Mouse (Mus musculus): Measurements from ENCODE around the gene Timm50. TPM values are rescaled to one million over a fixed set of nuclear protein-coding genes. Genes with fewer than 3 reads are reported as not detected.

Timm50 gene
- polyA plus RNA-seq, 1 experiment from 2014 or later, result 140 TPM

Other genes starting within 250 kb of the Timm50 start
- gene Fcgbp, start 240.8 kb downstream of the Timm50 start, polyA plus RNA-seq (2014; fragmentation: Nextera tagmentation; extraction: Ambion mirVana), result 14.4 and 19.0 TPM in 2 replicates
- gene 9530053A07Rik, start 182.6 kb downstream of the Timm50 start, polyA plus RNA-seq (2014; fragmentation: Nextera tagmentation; extraction: Ambion mirVana), result 0.07 TPM in 1 of 2 replicates, not detected in the other
- gene Fbl, start 142.4 kb downstream of the Timm50 start, polyA plus RNA-seq (2014; fragmentation: Nextera tagmentation; extraction: Ambion mirVana), result 41.8 and 48.2 TPM in 2 replicates
- 13.4 and 15.3 TPM in 2 replicates for gene Dyrk1b, start 132.6 kb downstream of the Timm50 start, polyA plus RNA-seq (2014; fragmentation: Nextera tagmentation; extraction: Ambion mirVana)
- 4.1 and 4.4 TPM in 2 replicates for gene Eid2, start 44.2 kb downstream of the Timm50 start, polyA plus RNA-seq (2014; fragmentation: Nextera tagmentation; extraction: Ambion mirVana)
- 9.9 and 11.4 TPM in 2 replicates for gene Eid2b, start 34.3 kb downstream of the Timm50 start, polyA plus RNA-seq (2014; fragmentation: Nextera tagmentation; extraction: Ambion mirVana)
- 0.27 TPM in 1 of 2 replicates, not detected in the other for gene Selenov, start 20.9 kb downstream of the Timm50 start, polyA plus RNA-seq (2014; fragmentation: Nextera tagmentation; extraction: Ambion mirVana)
- gene Dll3, start 9.8 kb downstream of the Timm50 start, polyA plus RNA-seq (2014; fragmentation: Nextera tagmentation; extraction: Ambion mirVana), result 3.8 and 4.7 TPM in 2 replicates
- gene Supt5, start 26.7 kb upstream of the Timm50 start, polyA plus RNA-seq (2014; fragmentation: Nextera tagmentation; extraction: Ambion mirVana), result 71.7 and 73.7 TPM in 2 replicates
- 1,258 and 1,269 TPM in 2 replicates for gene Rps16, start 38.6 kb upstream of the Timm50 start, polyA plus RNA-seq (2014; fragmentation: Nextera tagmentation; extraction: Ambion mirVana)
- 63.4 and 70.7 TPM in 2 replicates for gene Plekhg2, start 60.5 kb upstream of the Timm50 start, polyA plus RNA-seq (2014; fragmentation: Nextera tagmentation; extraction: Ambion mirVana)
- gene Zfp36, start 68.2 kb upstream of the Timm50 start, polyA plus RNA-seq (2014; fragmentation: Nextera tagmentation; extraction: Ambion mirVana), result 15.5 and 17.6 TPM in 2 replicates
- gene Med29, start 80.6 kb upstream of the Timm50 start, polyA plus RNA-seq (2014; fragmentation: Nextera tagmentation; extraction: Ambion mirVana), result 47.1 and 51.1 TPM in 2 replicates
- 67.3 and 73.2 TPM in 2 replicates for gene Paf1, start 80.9 kb upstream of the Timm50 start, polyA plus RNA-seq (2014; fragmentation: Nextera tagmentation; extraction: Ambion mirVana)
- 17.0 and 17.2 TPM in 2 replicates for gene Gmfg, start 125.4 kb upstream of the Timm50 start, polyA plus RNA-seq (2014; fragmentation: Nextera tagmentation; extraction: Ambion mirVana)
- 4.2 and 5.3 TPM in 2 replicates for gene Lrfn1, start 139.9 kb upstream of the Timm50 start, polyA plus RNA-seq (2014; fragmentation: Nextera tagmentation; extraction: Ambion mirVana)
- gene Ifnl2, start 198.4 kb upstream of the Timm50 start, polyA plus RNA-seq (2014; fragmentation: Nextera tagmentation; extraction: Ambion mirVana), result not detected in 2 replicates
- gene Ifnl3, start 210.8 kb upstream of the Timm50 start, polyA plus RNA-seq (2014; fragmentation: Nextera tagmentation; extraction: Ambion mirVana), result not detected in 2 replicates
- gene Sycn, start 228.8 kb upstream of the Timm50 start, polyA plus RNA-seq (2014; fragmentation: Nextera tagmentation; extraction: Ambion mirVana), result 0.49 and 1.0 TPM in 2 replicates
- gene Nccrp1, start 235.2 kb upstream of the Timm50 start, polyA plus RNA-seq (2014; fragmentation: Nextera tagmentation; extraction: Ambion mirVana), result not detected in 2 replicates

Data from stomach, embryonic 14.5 days (tissue).